Mouse (Mus musculus) MEL (cell line): ENCODE measurements around the gene Tspan3. TPM values are rescaled to one million over a fixed set of nuclear protein-coding genes. Genes with fewer than 3 reads are reported as not detected.

ENCODE experiments used
- DNase-seq: peaks from one replicate; pipeline ENCODE4 v3.0.0; 2011; ENCODE audit warnings: low read depth, low spot score
- H3K27ac ChIP-seq: 2 replicates; pipeline ENCODE4 v1.5.1; 2012; ENCODE audit warnings: low read depth, mild to moderate bottlenecking, control low read depth, low read length, moderate library complexity; ENCODE audit not compliant: control insufficient read depth
- H3K27me3 ChIP-seq, 2 experiments: fragments of 150-350 bp in 1 of 2; sonication (generic) in 1 of 2; 2 replicates each; pipeline ENCODE4 v1.6.1; 2012; ENCODE audit warnings: low read length in 2 of 2, mild to moderate bottlenecking in 2 of 2, improper control_type of control experiment in 1 of 2, moderate library complexity in 1 of 2; ENCODE audit not compliant: insufficient read depth in 2 of 2, control insufficient read depth in 1 of 2
- H3K36me3 ChIP-seq, 2 experiments: 2 replicates each; pipeline ENCODE4 v1.6.1; 2012 to 2014; ENCODE audit warnings: low read length in 2 of 2, improper control_type of control experiment in 1 of 2, inconsistent platforms in 1 of 2, mild to moderate bottlenecking in 1 of 2; ENCODE audit not compliant: insufficient read depth in 2 of 2, control insufficient read depth in 1 of 2
- H3K4me1 ChIP-seq, 2 experiments: fragments of 150-350 bp in 1 of 2; sonication (generic) in 1 of 2; 2 replicates each; pipeline ENCODE4 v1.6.1; 2012; ENCODE audit warnings: low read length in 2 of 2, improper control_type of control experiment in 1 of 2, mild to moderate bottlenecking in 1 of 2; ENCODE audit not compliant: insufficient read depth in 2 of 2, control insufficient read depth in 1 of 2
- H3K4me3 ChIP-seq, 2 experiments: fragments of 150-350 bp in 1 of 2; sonication (generic) in 1 of 2; 2 replicates each; pipeline ENCODE4 v1.5.1; 2012; ENCODE audit warnings: low read depth in 2 of 2, low read length in 2 of 2, mild to moderate bottlenecking in 2 of 2, moderate library complexity in 2 of 2, control low read depth in 1 of 2, improper control_type of control experiment in 1 of 2; ENCODE audit not compliant: control insufficient read depth in 1 of 2, insufficient read depth in 1 of 2
- H3K79me2 ChIP-seq: 2 replicates; pipeline ENCODE4 v1.6.1; 2012; ENCODE audit warnings: mild to moderate bottlenecking, low read length, moderate library complexity; ENCODE audit not compliant: control insufficient read depth, poor library complexity, insufficient read depth
- H3K9ac ChIP-seq: 2 replicates; pipeline ENCODE4 v1.6.1; 2012; ENCODE audit warnings: low read depth, mild to moderate bottlenecking, control low read depth, low read length, moderate library complexity; ENCODE audit not compliant: control insufficient read depth, poor library complexity, severe bottlenecking
- H3K9me3 ChIP-seq: fragments of 150-350 bp; sonication (generic); replicated peaks from 2 replicates; pipeline ENCODE4 v1.6.1; 2012; ENCODE audit warnings: mild to moderate bottlenecking, low read length, improper control_type of control experiment, moderate library complexity; ENCODE audit not compliant: insufficient read depth
- CHD2 ChIP-seq: IDR thresholded peaks from 2 replicates; pipeline ENCODE4 v1.6.1; 2011; ENCODE audit warnings: low read length, improper control_type of control experiment
- CTCF ChIP-seq, 3 experiments: IDR thresholded peaks in 2 of 3; conservative IDR thresholded peaks in 1 of 3; 2 replicates each; pipeline ENCODE4 v1.5.1; 2011 to 2012; ENCODE audit warnings: low read length in 3 of 3, low read depth in 2 of 3, mild to moderate bottlenecking in 2 of 3, improper control_type of control experiment in 1 of 3, inconsistent platforms in 1 of 3, mixed read lengths in 1 of 3, moderate library complexity in 1 of 3; ENCODE audit not compliant: control insufficient read depth in 1 of 3, insufficient read depth in 1 of 3, poor library complexity in 1 of 3, severe bottlenecking in 1 of 3
- E2F4 ChIP-seq: IDR thresholded peaks from 2 replicates; pipeline ENCODE4 v1.6.1; 2011; ENCODE audit warnings: low read depth, low read length, improper control_type of control experiment, borderline replicate concordance
- ELF1 ChIP-seq: IDR thresholded peaks from 2 replicates; pipeline ENCODE4 v1.6.1; 2014; ENCODE audit warnings: low read depth, mild to moderate bottlenecking, inconsistent platforms, low read length, improper control_type of control experiment, moderate library complexity
- JUND ChIP-seq: IDR thresholded peaks from 2 replicates; pipeline ENCODE4 v1.6.1; 2011; ENCODE audit warnings: low read depth, mild to moderate bottlenecking, improper control_type of control experiment, low read length
- MAFK ChIP-seq: IDR thresholded peaks from 2 replicates; pipeline ENCODE4 v1.6.1; 2011; ENCODE audit warnings: low read depth, mild to moderate bottlenecking, low read length, improper control_type of control experiment, borderline replicate concordance
- MAX ChIP-seq: IDR thresholded peaks from 2 replicates; pipeline ENCODE4 v1.6.1; 2011; ENCODE audit warnings: low read length, improper control_type of control experiment
- MEF2A ChIP-seq: IDR thresholded peaks from 2 replicates; pipeline ENCODE4 v1.6.1; 2014; ENCODE audit warnings: low read depth, mild to moderate bottlenecking, inconsistent platforms, low read length, improper control_type of control experiment; ENCODE audit not compliant: poor library complexity, insufficient replicate concordance, severe bottlenecking; ENCODE audit errors: extremely low read depth
- MXI1 ChIP-seq: IDR thresholded peaks from 2 replicates; pipeline ENCODE4 v1.6.1; 2011; ENCODE audit warnings: mild to moderate bottlenecking, low read depth, low read length, improper control_type of control experiment
- MYB ChIP-seq: IDR thresholded peaks from 2 replicates; pipeline ENCODE4 v1.6.1; 2011; ENCODE audit warnings: mild to moderate bottlenecking, low read depth, low read length, improper control_type of control experiment
- NELFE ChIP-seq: IDR thresholded peaks from 2 replicates; pipeline ENCODE4 v1.6.1; 2011; ENCODE audit warnings: low read depth, low read length, improper control_type of control experiment
- NRF1 ChIP-seq: IDR thresholded peaks from 2 replicates; pipeline ENCODE4 v1.6.1; 2014; ENCODE audit warnings: low read depth, mild to moderate bottlenecking, inconsistent platforms, low read length, improper control_type of control experiment, moderate library complexity; ENCODE audit not compliant: poor library complexity, insufficient read depth, severe bottlenecking
- POLR2A ChIP-seq, 2 experiments: IDR thresholded peaks; 2 replicates each; pipeline ENCODE4 v1.6.1; 2011 to 2012; ENCODE audit warnings: low read length in 2 of 2, mild to moderate bottlenecking in 2 of 2, control low read depth in 1 of 2, improper control_type of control experiment in 1 of 2, low read depth in 1 of 2, moderate library complexity in 1 of 2; ENCODE audit not compliant: control insufficient read depth in 1 of 2, insufficient read depth in 1 of 2, poor library complexity in 1 of 2
- POLR2AphosphoS2 ChIP-seq: IDR thresholded peaks from 2 replicates; pipeline ENCODE4 v1.6.1; 2011; ENCODE audit warnings: low read length, improper control_type of control experiment
- POLR2AphosphoS5 ChIP-seq: IDR thresholded peaks from 2 replicates; pipeline ENCODE4 v1.6.1; 2012; ENCODE audit warnings: low read depth, borderline replicate concordance, mild to moderate bottlenecking, inconsistent platforms, low read length, moderate library complexity, mixed read lengths
- TAL1 ChIP-seq: IDR thresholded peaks from 2 replicates; pipeline ENCODE4 v1.6.1; 2012; ENCODE audit warnings: mild to moderate bottlenecking, inconsistent platforms, low read length, moderate library complexity, mixed read lengths
- TCF12 ChIP-seq: IDR thresholded peaks from 2 replicates; pipeline ENCODE4 v1.6.1; 2014; ENCODE audit warnings: low read depth, mild to moderate bottlenecking, inconsistent platforms, low read length, improper control_type of control experiment, moderate library complexity
- USF1 ChIP-seq: IDR thresholded peaks from 2 replicates; pipeline ENCODE4 v1.6.1; 2014; ENCODE audit warnings: low read depth, mild to moderate bottlenecking, inconsistent platforms, low read length, improper control_type of control experiment, moderate library complexity
- USF2 ChIP-seq, 2 experiments: IDR thresholded peaks; 2 replicates each; pipeline ENCODE4 v1.6.1; 2011 to 2012; ENCODE audit warnings: improper control_type of control experiment in 2 of 2, low read length in 2 of 2, borderline replicate concordance in 1 of 2, inconsistent platforms in 1 of 2, low read depth in 1 of 2, mild to moderate bottlenecking in 1 of 2; ENCODE audit not compliant: insufficient read depth in 1 of 2
- ZC3H11A ChIP-seq: IDR thresholded peaks from 2 replicates; pipeline ENCODE4 v1.6.1; 2012; ENCODE audit warnings: low read depth, mild to moderate bottlenecking, inconsistent platforms, low read length, improper control_type of control experiment
- ZKSCAN1 ChIP-seq: IDR thresholded peaks from 2 replicates; pipeline ENCODE4 v1.6.1; 2012; ENCODE audit warnings: low read depth, mild to moderate bottlenecking, inconsistent platforms, low read length, improper control_type of control experiment, moderate library complexity
- polyA plus RNA-seq, 2 experiments: library from polyadenylated mRNA; stranded (reverse) in 1 of 2; unstranded in 1 of 2; fragments of >175 nt in 1 of 2; fragments of >200 nt in 1 of 2; gene quantifications; 2 replicates each; pipeline versions ENCODE4 v1.2.1 to v1.2.4; 2012; ENCODE audit warnings: low replicate concordance in 2 of 2, low read depth in 1 of 2; ENCODE audit not compliant: insufficient read length in 2 of 2, insufficient read depth in 1 of 2, missing spikeins in 1 of 2
- total RNA-seq: library from RNA; depleted of rRNA; stranded (reverse); fragments of 300-350 nt; gene quantifications from 2 replicates; pipeline ENCODE4 v1.2.3, GENCODE M21; 2012

Tspan3 gene
- total and polyA plus RNA-seq, 3 experiments, result 49.5 to 87.3 (median 62.6) TPM

GRCm38 (mm10) chr9:56131813-56132525 lies 33.3 kb downstream of the Tspan3 start:
- DNase-seq, result no peak
- Histone ChIP-seq H3K79me2 (no peaks in the 10 kb centered on the region), H3K27me3 (no peaks in the 10 kb centered on the region), H3K9me3 (no peaks in the 10 kb centered on the region), H3K4me1 (peaks cover 0 to 10% of the 10 kb centered on the region in 2 experiments; a peak in 2 of 4 replicates), H3K27ac (no peak overlapping the region), H3K9ac (no peak overlapping the region)
- TF ChIP-seq MYB (no peak), E2F4 (no peak), ZKSCAN1 (no peak), CTCF (IDR thresholded peaks at IDR 0.05 in 2 of 3, conservative IDR thresholded peaks at IDR 0.05 in 1 of 3; ENCODE audit: control insufficient read depth in 1 of 3, insufficient read depth in 1 of 3, low read depth in 2 of 3, low read length in 3 of 3, poor library complexity in 1 of 3, severe bottlenecking in 1 of 3) (no peak), NELFE (no peak), POLR2AphosphoS2 (no peak), MEF2A (no peak), USF2 (IDR thresholded peaks at IDR 0.05; ENCODE audit: borderline replicate concordance in 1 of 2, insufficient read depth in 1 of 2, low read depth in 1 of 2, low read length in 2 of 2) (no peak), POLR2A (IDR thresholded peaks at IDR 0.05; ENCODE audit: control insufficient read depth in 1 of 2, insufficient read depth in 1 of 2, low read depth in 1 of 2, low read length in 2 of 2, poor library complexity in 1 of 2) (no peak), TAL1 (no peak), USF1 (no peak), ELF1 (no peak), MAFK (no peak)
- TF ChIP-seq, all 39 proteins: peak for 0
- H3K4me3 ChIP-seq, result no peak overlapping the region
- peaks cover 0 to 2% of the 10 kb centered on the region in 2 experiments; a peak in 2 of 4 replicates for H3K36me3 ChIP-seq

- no peaks in the 10 kb centered on the region; a peak in 2 of 4 replicates for H3K36me3 ChIP-seq
- no peak overlapping the region for H3K4me3 ChIP-seq
- H3K79me2 ChIP-seq, result no peaks in the 10 kb centered on the region
- no peak overlapping the region for H3K27ac ChIP-seq
- no peaks in the 10 kb centered on the region for H3K9me3 ChIP-seq
- no peaks in the 10 kb centered on the region for H3K27me3 ChIP-seq
- no peak for DNase-seq
- H3K4me1 ChIP-seq, result peaks cover 0 to 10% of the 10 kb centered on the region in 2 experiments; a peak in 2 of 4 replicates
- TF ChIP-seq CHD2 (no peak), MAX (no peak), NRF1 (no peak), MXI1 (no peak), ZC3H11A (no peak), E2F4 (no peak), JUND (no peak), NELFE (no peak), TCF12 (no peak), POLR2AphosphoS5 (no peak)
- H3K9ac ChIP-seq, result no peak overlapping the region
Observed at GRCm38 (mm10) chr9:56130536-56130935, 34.7 kb downstream of the Tspan3 start.
